Mouse (Mus musculus) urinary bladder, postnatal 4 days (tissue): ENCODE results near the gene Col15a1.
A peak's percentile ranks its signal among the peaks of the same experiment; 100 is the strongest.

Experiments used
- DNase-seq, 2 experiments: peaks; one replicate each; pipeline ENCODE4 v3.0.0; 2021 to 2022; ENCODE audit warnings: low spot score in 2 of 2

Gene Col15a1

DNA sequence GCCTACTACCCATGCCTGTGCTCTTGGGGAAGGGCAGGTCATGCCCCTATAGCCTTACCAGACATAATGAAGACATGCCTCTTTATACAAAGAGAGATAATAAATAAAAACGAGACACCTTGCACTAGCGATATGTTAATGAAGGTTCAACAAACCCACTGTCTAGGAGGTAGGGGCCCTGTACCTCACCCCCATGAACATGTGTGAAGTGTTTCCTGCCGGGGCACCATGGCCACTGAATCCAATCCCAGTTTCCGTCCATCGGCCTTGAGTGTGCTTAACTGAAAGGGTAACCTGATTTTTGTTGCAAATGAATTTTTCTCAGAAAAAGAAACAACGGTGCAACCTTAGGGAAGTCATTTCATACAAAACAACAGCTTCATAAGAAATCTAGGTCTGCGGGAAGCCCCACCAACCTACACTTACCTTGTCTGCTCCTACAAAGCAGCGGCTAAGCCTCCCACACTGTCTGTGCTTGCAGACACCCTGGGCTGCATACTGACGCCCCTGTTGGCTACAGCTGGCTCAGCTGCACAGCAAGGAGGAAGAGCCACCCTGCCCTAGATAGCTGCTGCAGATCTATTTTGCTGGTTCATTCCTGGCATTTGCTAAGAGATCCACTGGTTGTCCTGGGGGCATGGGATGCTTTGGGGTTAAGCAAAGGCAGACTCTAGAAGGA, 64.6 kb downstream of the Col15a1 start:
- DNase-seq = no peak

GRCm38 (mm10) chr4:47273795-47274194, 65.8 kb downstream of the Col15a1 start:
- DNase-seq = no peak

DNA sequence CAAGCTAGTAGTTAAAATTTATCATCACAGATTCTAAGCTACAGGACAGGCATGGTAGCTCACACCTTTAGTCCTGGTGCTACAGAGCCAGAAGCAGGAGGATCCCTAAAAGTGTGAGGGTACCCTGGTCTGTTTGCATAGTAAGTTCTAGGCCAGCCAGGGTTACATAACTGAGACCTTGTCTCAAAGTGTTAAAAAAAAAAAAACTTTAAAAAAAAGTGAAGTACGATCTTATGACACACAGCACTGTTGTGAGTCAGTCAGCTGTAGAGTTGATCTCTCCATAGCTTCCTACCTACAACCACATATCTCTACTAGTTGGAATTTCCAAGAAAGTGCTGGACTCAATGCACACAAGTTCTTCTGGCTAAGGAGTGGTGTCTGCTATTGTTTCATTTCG, 67.0 kb downstream of the Col15a1 start:
- DNase-seq = no peak

DNA sequence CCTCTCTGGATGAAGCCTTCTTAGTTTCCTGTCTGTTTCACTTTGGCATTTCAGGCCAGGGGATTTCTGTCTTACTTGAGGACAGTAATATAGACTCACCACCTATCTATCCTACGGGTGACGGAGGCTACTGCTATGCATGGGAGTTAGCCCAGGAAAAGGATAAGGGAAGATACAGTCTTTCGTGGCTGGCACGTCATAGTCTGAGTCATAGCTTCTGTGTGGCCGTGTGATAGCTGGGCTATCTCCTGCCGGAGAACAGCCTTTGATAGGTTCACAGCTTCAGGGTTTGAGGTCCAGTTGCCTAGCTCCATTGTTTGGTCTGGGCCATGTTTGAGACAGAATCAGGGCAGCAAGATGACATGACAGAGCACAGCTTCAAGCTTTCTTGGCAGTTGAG, 70.4 kb downstream of the Col15a1 start:
- DNase-seq = no peak

GRCm38 (mm10) chr4:47279085-47279707, 71.2 kb downstream of the Col15a1 start:
- no peak for DNase-seq

DNA sequence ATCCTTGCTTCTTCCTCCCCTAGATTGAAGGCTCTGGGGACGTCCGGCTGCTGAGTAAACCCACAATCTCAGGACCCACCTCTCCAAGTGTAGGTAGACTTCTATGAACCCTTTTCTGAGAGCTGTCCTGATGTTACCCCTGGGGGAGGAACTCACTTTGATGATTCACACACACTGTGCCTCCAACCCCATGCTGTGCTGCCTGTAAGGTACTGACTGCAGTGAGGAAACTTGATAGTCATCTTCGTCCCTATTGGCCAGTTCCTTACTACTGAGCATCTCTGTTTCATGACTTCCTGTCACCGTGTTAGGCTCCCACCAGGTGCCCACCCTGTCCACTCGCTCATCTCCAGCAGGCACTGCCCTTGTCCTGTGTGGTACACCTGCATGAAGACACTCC, 72.2 kb downstream of the Col15a1 start:
- no peak for DNase-seq

- no peak for DNase-seq
These were observed 74.1 kb downstream of the Col15a1 start for GRCm38 (mm10) chr4:47281920-47282682.

- no peak for DNase-seq
These were observed 76.3 kb downstream of the Col15a1 start for GRCm38 (mm10) chr4:47284311-47284710.

DNA sequence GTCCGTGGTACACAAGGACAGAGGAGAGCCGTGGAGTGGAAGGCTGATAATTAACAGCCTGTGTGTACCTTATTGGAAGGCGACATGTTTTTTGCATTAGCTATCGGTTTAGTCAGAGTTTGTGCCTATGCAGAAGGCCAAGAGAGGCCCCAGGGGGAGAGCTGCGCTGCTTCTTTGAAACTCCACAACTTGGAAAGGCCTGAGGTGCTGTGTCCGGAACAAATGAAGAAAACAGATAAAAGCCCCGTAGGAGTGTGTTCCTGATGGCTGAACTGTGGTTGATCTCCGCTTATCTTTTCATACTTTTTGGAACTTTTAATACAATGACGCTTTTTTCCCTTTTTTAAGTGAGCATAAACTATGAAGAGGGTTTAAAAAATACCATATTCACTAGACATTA, 76.9 kb downstream of the Col15a1 start:
- peak in 1 of 2 experiments; percentile 37 for DNase-seq

DNA sequence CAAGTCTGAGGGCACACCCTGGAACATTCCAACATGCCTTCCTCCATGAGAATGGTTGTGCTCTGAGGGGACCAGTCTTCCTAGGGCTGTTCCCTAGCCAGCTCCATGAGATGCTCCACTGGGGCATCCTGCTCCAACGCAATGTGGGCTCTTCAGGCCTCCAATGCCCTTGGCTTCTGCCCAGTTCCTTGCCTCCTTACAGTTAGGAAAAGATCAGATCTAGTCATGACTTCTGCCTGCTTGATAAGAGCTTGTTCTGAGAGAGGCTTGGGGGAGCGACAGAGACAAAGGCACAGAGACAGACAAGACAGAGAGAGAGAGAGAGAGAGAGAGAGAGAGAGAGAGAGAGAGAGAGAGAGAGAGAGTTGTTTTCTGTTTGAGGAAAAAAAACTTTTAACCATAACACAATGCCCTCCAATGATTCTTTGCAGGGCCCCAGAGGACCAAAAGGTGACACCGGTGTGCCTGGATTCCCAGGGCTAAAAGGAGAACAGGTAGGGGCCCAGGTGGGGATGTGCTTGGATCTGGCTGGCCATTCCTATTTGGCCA, 78.7 kb downstream of the Col15a1 start:
- DNase-seq = no peak

DNA sequence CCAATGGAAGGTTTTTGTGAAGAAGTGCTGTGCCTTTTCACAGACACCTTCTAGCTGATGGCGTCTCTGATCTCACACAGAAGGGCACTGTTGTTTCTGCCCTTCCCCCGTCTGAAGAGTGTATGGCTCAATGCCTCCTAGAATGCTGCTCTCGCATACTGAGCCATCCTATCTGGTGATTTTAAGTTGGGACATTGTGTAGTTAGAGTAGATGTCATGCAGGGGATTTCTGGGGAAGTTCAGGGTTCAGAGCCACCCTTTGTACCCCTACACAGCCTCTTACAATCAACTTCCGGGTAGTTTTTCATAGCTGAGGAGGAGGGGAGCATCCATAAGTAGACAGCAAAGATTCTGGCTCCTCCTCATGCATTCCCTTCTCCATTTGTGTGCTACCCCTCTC, 79.5 kb downstream of the Col15a1 start:
- DNase-seq = no peak

- no peak for DNase-seq
These were observed 80.3 kb downstream of the Col15a1 start for GRCm38 (mm10) chr4:47288306-47288705.

GRCm38 (mm10) chr4:47289526-47289925, 81.6 kb downstream of the Col15a1 start:
- no peak for DNase-seq

- no peak for DNase-seq
These were observed 82.5 kb downstream of the Col15a1 start for GRCm38 (mm10) chr4:47290448-47290847.

GRCm38 (mm10) chr4:47291013-47291412, 83.1 kb downstream of the Col15a1 start:
- no peak for DNase-seq

DNA sequence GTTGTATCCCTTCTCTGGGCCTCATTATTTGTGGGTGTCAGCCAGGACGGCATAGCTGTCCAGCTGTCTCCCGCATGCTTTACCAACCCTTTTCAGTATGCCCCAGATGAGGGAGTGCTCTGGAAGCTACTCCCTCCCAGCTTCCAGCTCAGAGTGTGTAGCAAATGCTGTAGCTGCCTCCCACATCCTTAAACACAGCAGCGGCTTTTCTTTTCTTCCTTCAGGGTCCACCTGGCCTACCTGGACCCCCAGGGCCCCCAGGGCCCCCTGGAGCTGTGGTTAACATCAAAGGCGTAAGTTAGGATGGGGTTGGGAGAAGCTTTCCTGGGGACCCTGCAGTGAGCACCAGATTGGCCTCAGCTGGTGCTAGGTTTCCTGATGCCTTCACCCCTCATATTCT, 85.0 kb downstream of the Col15a1 start:
- no peak for DNase-seq

- no peak for DNase-seq
These were observed 86.0 kb downstream of the Col15a1 start for GRCm38 (mm10) chr4:47293771-47294543.

- no peak for DNase-seq
These were observed 86.6 kb downstream of the Col15a1 start for GRCm38 (mm10) chr4:47294544-47295070.

- DNase-seq = no peak
These were observed 87.6 kb downstream of the Col15a1 start for GRCm38 (mm10) chr4:47295547-47295946.

DNA sequence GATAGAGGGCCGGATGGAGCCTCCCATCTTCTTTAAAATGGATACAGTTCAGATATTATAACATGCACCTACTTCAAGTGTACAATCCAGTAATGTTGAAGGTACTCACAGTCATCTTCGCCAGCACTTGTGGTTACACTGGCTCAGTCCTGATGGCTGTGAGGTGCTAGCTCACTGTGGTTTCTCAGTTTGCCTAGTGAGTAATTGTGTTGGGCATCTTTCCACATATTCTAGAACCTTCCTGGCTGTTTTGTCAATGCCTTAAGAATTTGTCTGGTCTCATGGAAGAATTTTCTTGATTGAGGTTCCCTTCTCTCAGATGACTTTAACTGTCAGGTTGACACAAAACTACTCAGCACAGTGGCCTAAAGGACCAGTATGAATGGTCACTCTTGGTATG, 92.7 kb downstream of the Col15a1 start:
- DNase-seq = no peak

DNA sequence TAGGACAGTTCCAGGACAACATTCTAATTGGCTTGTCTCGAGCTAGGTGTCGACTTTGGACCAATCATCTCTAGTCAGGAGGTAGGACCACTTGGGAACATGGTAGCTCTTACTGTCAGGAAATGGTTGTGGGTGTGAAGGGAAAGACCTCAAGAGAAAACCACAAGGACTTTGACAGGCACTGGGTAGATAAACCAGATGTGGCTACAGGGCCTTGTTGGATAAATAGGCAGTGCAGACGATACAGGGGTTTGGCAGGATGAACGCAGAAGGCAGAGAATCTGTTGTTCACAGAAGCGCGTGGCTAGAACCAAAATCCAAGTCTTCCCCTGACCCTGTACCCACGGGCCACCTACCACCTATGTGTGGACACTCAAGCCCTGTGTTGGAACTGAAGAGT, 94.6 kb downstream of the Col15a1 start:
- no peak for DNase-seq
